Comparison of ENCODE assay signal across 8 mouse cellular contexts in the genomic region with DNA sequence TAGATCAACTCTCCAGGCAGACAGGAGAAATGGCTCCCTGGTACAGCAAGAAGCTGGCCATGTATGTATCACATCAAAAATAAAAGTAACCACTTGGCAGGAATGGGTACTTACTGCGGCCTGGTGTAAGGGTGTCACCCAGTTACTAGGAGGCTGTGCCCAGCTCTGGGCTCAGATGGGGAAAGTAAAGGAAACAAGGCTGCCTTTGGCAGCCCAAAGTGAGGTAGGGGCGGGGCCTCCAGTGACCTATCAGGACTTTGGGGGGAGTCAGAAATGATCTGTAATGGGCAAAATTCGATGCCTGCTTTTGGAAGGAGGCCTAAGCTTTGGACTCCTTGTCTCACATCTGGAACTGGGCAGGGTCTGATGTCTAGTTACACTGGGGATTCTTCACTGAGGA. TPM values are rescaled to one million over a fixed set of nuclear protein-coding genes. Genes with fewer than 3 reads are reported as not detected.
DNase-seq lines count a peak whose midpoint lies in the region; ATAC-seq and TF ChIP-seq lines count a peak whose summit lies in the region.
"Had no signal": no experiment of that assay in that cellular context is flagged by ENCODE, and none has a peak within 500 bp of the region (broad histone marks: within the 10 kb centered on the region; RNA-seq: fewer than 3 reads in every experiment).

No protein-coding gene starts in this region.

- no peaks in the 10 kb centered on the region for H3K27me3 ChIP-seq in forebrain, embryonic 13.5 days
- H3K27me3 ChIP-seq in limb, embryonic 10.5 days (ENCODE audit: low read depth, poor library complexity, severe bottlenecking) = no peaks in the 10 kb centered on the region

- peak overlapping the region; percentile 29 for H3K4me3 ChIP-seq in lung, adult 2 months (replicated peaks; ENCODE audit: extremely low read depth, low read depth, low read length)
- H3K4me3 ChIP-seq in forebrain, embryonic 13.5 days = peak overlapping the region; percentile 95
- H3K4me3 ChIP-seq in limb, embryonic 10.5 days = 0 out of 2 replicates have a peak overlapping the region, but pooled peaks have one; percentile 30
- peak overlapping the region; percentile 58 for H3K4me3 ChIP-seq in olfactory bulb, adult 2 months (ENCODE audit: insufficient read depth, low read depth, low read length)

- H3K4me2 ChIP-seq in forebrain, embryonic 13.5 days = peak overlapping the region; percentile 94

- no peak for ATAC-seq in forebrain, embryonic 13.5 days
- no peak for ATAC-seq in cerebellum, adult (ENCODE audit: insufficient number of reproducible peaks, low FRiP score, low TSS enrichment)

- no peak for DNase-seq in lung, adult 2 months
- no peak for DNase-seq in lung, postnatal 25 days (ENCODE audit: low spot score)
- no peak for DNase-seq in limb, embryonic 10.5 days (ENCODE audit: low spot score)
- DNase-seq in thymus, postnatal 0 days (ENCODE audit: low spot score) = no peak
- DNase-seq: kidney, adult 11 months had no signal

- H3K9ac ChIP-seq in forebrain, embryonic 13.5 days = peak overlapping the region; percentile 97

- H3K4me1 ChIP-seq in lung, adult 2 months (ENCODE audit: control insufficient read depth, insufficient read depth, low read length) = peaks cover 48% of the 10 kb centered on the region
- H3K4me1 ChIP-seq in forebrain, embryonic 13.5 days = peaks cover 73% of the 10 kb centered on the region
- peaks cover 74% of the 10 kb centered on the region for H3K4me1 ChIP-seq in limb, embryonic 10.5 days
- H3K4me1 ChIP-seq in olfactory bulb, adult 2 months (ENCODE audit: control insufficient read depth, insufficient read depth, low read length) = peaks cover 46% of the 10 kb centered on the region

- no peak for TF ChIP-seq CTCF in lung, adult 2 months (IDR thresholded peaks at IDR 0.05; ENCODE audit: insufficient read depth, low read length)
- TF ChIP-seq CTCF in olfactory bulb, adult 2 months (IDR thresholded peaks at IDR 0.05; ENCODE audit: insufficient read depth, low read depth, low read length) = no peak

- peak; percentile 18; the same call in 1 of the 2 replicates for TF ChIP-seq POLR2A in lung, adult 2 months (IDR thresholded peaks at IDR 0.05; ENCODE audit: borderline replicate concordance, extremely low read depth, low read depth, low read length)
- no peak for TF ChIP-seq POLR2A in olfactory bulb, adult 2 months (IDR thresholded peaks at IDR 0.05; ENCODE audit: insufficient read depth, low read depth, low read length)

- H3K9me3 ChIP-seq in forebrain, embryonic 13.5 days (replicated peaks) = no peaks in the 10 kb centered on the region
- H3K9me3 ChIP-seq in limb, embryonic 10.5 days (replicated peaks) = no peaks in the 10 kb centered on the region

- H3K27ac ChIP-seq in forebrain, embryonic 13.5 days = no peak overlapping the region; the same call in 1 of the 2 replicates
- no peak overlapping the region for H3K27ac ChIP-seq in limb, embryonic 10.5 days
- peak overlapping the region; percentile 84 for H3K27ac ChIP-seq in olfactory bulb, adult 2 months (ENCODE audit: insufficient read depth, low read depth, low read length)

- H3K36me3 ChIP-seq in forebrain, embryonic 13.5 days (ENCODE audit: poor library complexity, severe bottlenecking) = no peaks in the 10 kb centered on the region
- peaks cover 38% of the 10 kb centered on the region for H3K36me3 ChIP-seq in limb, embryonic 10.5 days

- 19% methylated on average over 3 of the region's 3 CpGs for WGBS in lung, adult 2 months
- 62% methylated on average over 3 of the region's 3 CpGs for WGBS in forebrain, embryonic 13.5 days
- WGBS in limb, embryonic 10.5 days = 64% methylated on average over 3 of the region's 3 CpGs
- 18% methylated on average over 3 of the region's 3 CpGs for WGBS in olfactory bulb, adult 2 months

RNA-seq across cellular contexts. Expression of gene Ctdsp2, which starts 3.2 kb away (rescaled TPM):
- polyA plus RNA-seq in lung, adult 2 months (2012; rRNA removed) = 182 and 227 TPM in 2 replicates
- 27.8 and 30.9 TPM in 2 replicates for polyA plus RNA-seq in forebrain, embryonic 13.5 days (2015; fragmentation: Nextera tagmentation; extraction: Ambion mirVana)
- 45.9 and 59.0 TPM in 2 replicates for polyA plus RNA-seq in limb, embryonic 10.5 days (2016; fragmentation: Nextera tagmentation; extraction: Ambion mirVana)
- not detected in 2 replicates for polyA plus RNA-seq in olfactory bulb, adult 2 months (2012; ENCODE audit: insufficient read depth, insufficient read length, low replicate concordance, missing spikeins)
- polyA plus RNA-seq in thymus, postnatal 0 days (2015; fragmentation: Nextera tagmentation; extraction: Ambion mirVana) = 30.3 and 34.3 TPM in 2 replicates

RNA-seq across cellular contexts. Expression of gene Avil, which starts 18.8 kb away (rescaled TPM):
- 0.12 and 0.30 TPM in 2 replicates for polyA plus RNA-seq in lung, adult 2 months (2012; rRNA removed)
- polyA plus RNA-seq in forebrain, embryonic 13.5 days (2015; fragmentation: Nextera tagmentation; extraction: Ambion mirVana) = 0.15 and 0.19 TPM in 2 replicates
- polyA plus RNA-seq in limb, embryonic 10.5 days (2016; fragmentation: Nextera tagmentation; extraction: Ambion mirVana) = 0.05 and 0.06 TPM in 2 replicates
- polyA plus RNA-seq in olfactory bulb, adult 2 months (2012; ENCODE audit: insufficient read depth, insufficient read length, low replicate concordance, missing spikeins) = not detected in 2 replicates
- polyA plus RNA-seq in thymus, postnatal 0 days (2015; fragmentation: Nextera tagmentation; extraction: Ambion mirVana) = 0.98 and 1.0 TPM in 2 replicates

RNA-seq across cellular contexts. Expression of gene Tsfm, which starts 48.9 kb away (rescaled TPM):
- polyA plus RNA-seq in lung, adult 2 months (2012; rRNA removed) = 22.4 and 25.1 TPM in 2 replicates
- 74.7 and 78.4 TPM in 2 replicates for polyA plus RNA-seq in forebrain, embryonic 13.5 days (2015; fragmentation: Nextera tagmentation; extraction: Ambion mirVana)
- 109 and 114 TPM in 2 replicates for polyA plus RNA-seq in limb, embryonic 10.5 days (2016; fragmentation: Nextera tagmentation; extraction: Ambion mirVana)
- polyA plus RNA-seq in olfactory bulb, adult 2 months (2012; ENCODE audit: insufficient read depth, insufficient read length, low replicate concordance, missing spikeins) = not detected in 2 replicates
- polyA plus RNA-seq in thymus, postnatal 0 days (2015; fragmentation: Nextera tagmentation; extraction: Ambion mirVana) = 74.9 and 75.8 TPM in 2 replicates

RNA-seq across cellular contexts. Expression of gene Mettl1, which starts 59.5 kb away (rescaled TPM):
- polyA plus RNA-seq in lung, adult 2 months (2012; rRNA removed) = 8.9 and 14.5 TPM in 2 replicates
- 29.3 and 30.0 TPM in 2 replicates for polyA plus RNA-seq in forebrain, embryonic 13.5 days (2015; fragmentation: Nextera tagmentation; extraction: Ambion mirVana)
- 60.2 and 64.6 TPM in 2 replicates for polyA plus RNA-seq in limb, embryonic 10.5 days (2016; fragmentation: Nextera tagmentation; extraction: Ambion mirVana)
- not detected in 2 replicates for polyA plus RNA-seq in olfactory bulb, adult 2 months (2012; ENCODE audit: insufficient read depth, insufficient read length, low replicate concordance, missing spikeins)
- polyA plus RNA-seq in thymus, postnatal 0 days (2015; fragmentation: Nextera tagmentation; extraction: Ambion mirVana) = 24.7 and 25.5 TPM in 2 replicates

RNA-seq across cellular contexts. Expression of gene Eef1akmt3, which starts 59.6 kb away (rescaled TPM):
- 0.17 and 0.38 TPM in 2 replicates for polyA plus RNA-seq in lung, adult 2 months (2012; rRNA removed)
- polyA plus RNA-seq in forebrain, embryonic 13.5 days (2015; fragmentation: Nextera tagmentation; extraction: Ambion mirVana) = 0.08 and 0.14 TPM in 2 replicates
- polyA plus RNA-seq in limb, embryonic 10.5 days (2016; fragmentation: Nextera tagmentation; extraction: Ambion mirVana) = 0.33 and 0.34 TPM in 2 replicates
- polyA plus RNA-seq in olfactory bulb, adult 2 months (2012; ENCODE audit: insufficient read depth, insufficient read length, low replicate concordance, missing spikeins) = not detected in 2 replicates
- 0.08 TPM in 1 of 2 replicates, not detected in the other for polyA plus RNA-seq in thymus, postnatal 0 days (2015; fragmentation: Nextera tagmentation; extraction: Ambion mirVana)

Comparison
In these comparisons a context has a peak if more than half of its experiments do, and no peak if none do; other contexts are left out.
1. H3K4me3 ChIP-seq: peak in every context shown above with its lines; median percentile 95 in forebrain, embryonic 13.5 days; 58 in olfactory bulb, adult 2 months; 30 in limb, embryonic 10.5 days; 29 in lung, adult 2 months.